Mouse (Mus musculus): ENCODE measurements at regions not wholly inside any gene's neighbourhood (a gene's known extent, or its start where the extent isn't known, plus 50 kb on each side); places are given as distances from the start of the nearest gene placed in this dataset.

DNA sequence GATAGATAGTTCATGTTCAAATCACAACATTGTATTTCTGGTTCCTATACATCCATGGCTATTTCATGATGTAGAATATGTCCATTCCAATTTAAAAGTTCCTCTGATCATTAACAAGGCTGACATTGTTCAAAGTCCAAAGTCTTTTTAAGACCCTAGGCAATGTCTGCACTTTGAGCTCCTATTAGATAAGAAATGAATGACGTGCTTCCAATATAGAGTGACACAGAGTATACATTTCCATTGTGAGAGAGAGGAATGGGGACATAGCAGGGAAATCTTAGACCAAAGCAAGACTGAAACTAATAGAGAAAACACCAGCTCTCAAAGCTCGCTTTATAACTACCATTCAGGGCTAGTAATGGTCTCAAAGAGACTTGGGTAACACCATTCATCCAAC lies 153.5 kb downstream of the Mex3b start:
- intact Hi-C loops (cut with DNase I) = no loop called here
- DNase-seq (ENCODE audit: low spot score) = no peak

DNA sequence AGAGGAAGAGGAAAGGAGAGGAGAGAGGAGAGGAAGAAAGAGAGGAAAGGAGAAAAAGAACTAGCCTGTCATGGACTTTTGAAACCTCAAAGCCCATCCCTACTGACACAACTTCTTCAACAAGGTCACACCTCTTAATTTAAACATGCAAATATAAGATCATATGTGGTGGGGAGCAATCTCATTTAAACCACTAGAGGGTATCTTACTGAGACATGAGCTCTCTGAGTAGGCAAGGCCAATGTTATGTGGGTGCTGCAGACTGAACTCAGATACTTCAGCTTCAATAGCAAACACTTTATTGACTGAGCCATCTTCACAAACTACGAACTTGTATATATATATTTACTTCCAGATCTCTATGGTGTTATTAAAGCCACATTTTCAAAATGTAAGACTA lies 156.9 kb downstream of the Mex3b start:
- intact Hi-C loops (cut with DNase I) = no loop called here

DNA sequence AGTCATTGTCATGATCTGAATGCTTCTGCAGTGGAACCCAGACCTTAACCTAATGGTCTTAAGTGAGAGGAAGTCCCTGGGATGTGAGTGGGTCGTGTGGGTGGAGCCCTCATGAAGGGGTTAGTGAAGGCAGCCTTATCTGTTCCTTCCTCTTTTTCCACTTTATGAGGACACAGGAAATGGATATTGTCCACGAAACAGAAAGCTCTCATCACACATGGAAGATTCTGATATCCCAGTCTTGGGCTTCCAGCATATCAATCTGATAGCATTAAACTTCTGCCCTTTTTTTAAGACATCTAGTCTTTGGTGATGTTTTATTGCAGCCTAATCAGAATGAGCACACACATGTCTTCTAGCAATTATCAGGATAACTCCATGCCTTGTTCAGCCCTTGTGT lies 164.0 kb downstream of the Mex3b start:
- DNase-seq (ENCODE audit: low spot score) = no peak
- intact Hi-C loops (cut with DNase I) = no loop called here

More for the DNA sequence above, 156.9 kb downstream of the Mex3b start:
- DNase-seq (ENCODE audit: low spot score) = no peak

DNA sequence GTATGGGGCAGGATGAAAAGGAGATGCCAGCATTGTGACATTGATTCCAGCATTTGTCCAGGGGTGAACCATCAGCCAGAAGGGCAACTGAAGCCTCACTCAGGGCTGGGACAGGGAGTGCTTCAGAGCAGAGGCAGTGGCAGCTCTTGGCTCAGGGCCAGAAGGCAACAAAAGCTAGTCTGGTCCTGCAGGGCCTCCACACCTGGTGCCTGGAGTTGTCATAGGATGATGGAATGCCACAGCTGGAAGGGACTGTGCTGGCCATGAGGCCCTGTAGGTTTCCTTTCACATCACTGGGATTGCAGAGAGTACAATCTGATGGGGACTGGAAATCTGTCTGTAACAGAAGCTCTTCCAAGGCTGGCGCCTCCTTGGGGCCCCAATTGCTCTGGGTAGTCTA lies 164.9 kb downstream of the Mex3b start:
- no peak for DNase-seq (ENCODE audit: low spot score)
- intact Hi-C loops (cut with DNase I) = no loop called here

DNA sequence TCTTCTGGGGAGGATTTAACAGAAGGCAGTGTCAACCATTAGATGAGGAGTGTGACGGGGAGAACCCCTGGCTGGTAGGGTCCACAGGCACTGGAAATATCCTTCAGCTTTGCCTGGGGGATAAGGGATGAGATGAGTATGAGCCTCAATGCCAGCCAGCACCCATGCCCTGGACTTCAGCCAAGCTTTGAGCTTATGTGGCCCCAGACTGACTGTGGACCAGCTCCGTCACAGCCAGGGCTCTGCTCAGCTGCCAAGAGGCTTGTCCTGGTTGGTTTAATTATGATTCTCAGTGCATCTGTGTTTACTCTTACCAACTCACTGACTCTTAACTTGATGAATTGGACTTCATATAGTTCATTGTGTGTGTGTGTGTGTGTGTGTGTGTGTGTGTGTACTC lies 165.8 kb downstream of the Mex3b start:
- no peak for DNase-seq (ENCODE audit: low spot score)
- intact Hi-C loops (cut with DNase I) = no loop called here

DNA sequence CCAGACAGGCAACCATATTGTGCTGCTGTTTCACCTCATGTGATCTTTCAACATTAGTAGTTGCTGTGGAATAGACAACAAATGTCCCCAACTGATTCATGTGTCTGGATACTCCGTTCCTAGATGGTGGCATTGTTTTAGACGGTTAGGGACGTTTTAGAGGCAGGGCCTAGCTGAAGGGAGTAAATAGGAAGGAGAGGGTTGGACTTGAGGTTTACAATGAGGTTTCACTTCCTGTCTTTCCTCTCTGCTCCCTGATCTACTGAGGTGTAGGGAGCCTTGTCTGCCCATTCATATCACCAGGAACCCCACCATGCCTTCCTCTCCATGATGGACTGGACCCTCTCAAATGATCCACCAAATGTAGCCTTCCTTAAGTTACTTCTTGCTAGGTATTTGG lies 168.1 kb downstream of the Mex3b start:
- DNase-seq (ENCODE audit: low spot score) = no peak
- intact Hi-C loops (cut with DNase I) = no loop called here

DNA sequence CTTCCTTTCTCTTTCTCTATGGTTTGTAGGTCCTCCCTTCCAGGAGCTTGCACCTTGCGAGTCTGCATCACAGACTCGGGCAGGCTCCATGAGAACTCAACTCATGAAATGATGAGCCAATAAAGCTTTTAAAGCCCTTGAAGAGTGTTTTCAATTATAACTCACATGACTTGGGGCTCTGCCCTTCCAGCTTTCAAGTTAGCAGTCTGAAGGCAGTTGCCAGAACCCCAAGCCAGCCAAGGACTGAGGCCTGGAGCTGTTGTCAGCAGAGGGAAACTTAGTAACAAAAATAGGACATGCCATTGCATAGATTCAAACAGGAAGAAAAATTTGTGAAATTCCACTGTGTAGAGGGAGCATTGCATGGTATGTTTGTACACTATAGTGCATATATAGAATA lies 169.3 kb downstream of the Mex3b start:
- intact Hi-C loops (cut with DNase I) = no loop called here

DNA sequence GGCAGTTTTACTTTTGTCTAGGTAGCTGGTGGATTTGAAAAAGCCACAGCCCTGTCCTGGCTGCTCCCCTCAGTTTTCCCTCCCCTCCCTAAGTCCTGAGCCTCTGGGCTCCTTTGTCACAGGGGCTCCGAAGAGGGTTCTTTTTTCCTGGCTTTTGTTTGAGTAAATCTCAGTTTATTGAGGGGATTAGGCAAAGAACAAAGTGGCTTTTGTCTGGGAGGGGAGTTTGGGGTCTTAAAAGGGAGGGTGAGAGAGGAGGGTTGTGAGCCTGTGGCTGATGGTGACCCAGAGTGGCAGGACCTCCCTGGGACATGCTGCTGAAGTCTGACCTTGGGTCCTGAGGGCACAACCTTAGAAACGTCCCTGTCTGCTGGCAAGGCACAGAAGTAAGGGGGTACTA lies 170.0 kb downstream of the Mex3b start:
- intact Hi-C loops (cut with DNase I) = no loop called here
- no peak for DNase-seq (ENCODE audit: low spot score)

More for the DNA sequence above, 169.3 kb downstream of the Mex3b start:
- DNase-seq (ENCODE audit: low spot score) = peak; percentile 44

DNA sequence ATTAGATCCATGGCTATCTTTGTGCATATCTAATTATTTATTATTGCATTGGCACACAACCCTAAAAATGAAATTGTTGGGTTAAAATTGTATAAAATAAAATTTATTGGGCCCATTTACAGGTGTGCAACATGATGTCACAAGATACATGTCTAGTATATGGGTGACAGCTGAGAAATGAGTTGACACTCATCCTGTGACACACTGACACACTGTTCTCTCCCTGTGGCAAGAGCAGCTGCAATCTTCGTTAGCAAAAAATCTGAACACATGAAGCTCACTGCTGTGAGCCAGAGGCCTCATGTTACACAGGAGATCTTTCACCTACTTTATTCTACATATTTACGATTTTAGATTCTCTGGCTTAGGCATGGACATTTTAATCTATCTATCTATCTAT lies 170.6 kb downstream of the Mex3b start:
- DNase-seq (ENCODE audit: low spot score) = no peak
- intact Hi-C loops (cut with DNase I) = no loop called here

DNA sequence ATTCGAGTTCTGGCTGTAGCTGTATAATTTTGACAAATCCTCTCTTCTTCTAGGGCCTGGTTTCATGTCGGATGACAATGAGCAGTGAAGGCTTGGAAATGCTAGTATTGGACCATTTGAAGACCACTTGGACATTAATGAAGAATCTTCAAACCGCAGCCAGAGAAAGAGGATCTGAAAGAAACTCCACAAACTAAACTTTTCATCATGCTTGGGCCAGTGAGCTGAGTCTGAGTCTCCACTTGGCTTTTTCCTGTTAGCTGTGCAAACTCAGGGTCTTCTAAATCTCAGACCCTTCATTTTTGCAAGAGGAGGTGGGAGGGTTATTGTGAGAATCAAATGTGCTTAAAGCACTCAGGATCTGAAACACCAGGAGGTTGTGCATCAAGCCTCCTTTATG lies 176.6 kb downstream of the Mex3b start:
- intact Hi-C loops (cut with DNase I) = no loop called here
- DNase-seq (ENCODE audit: low spot score) = no peak

DNA sequence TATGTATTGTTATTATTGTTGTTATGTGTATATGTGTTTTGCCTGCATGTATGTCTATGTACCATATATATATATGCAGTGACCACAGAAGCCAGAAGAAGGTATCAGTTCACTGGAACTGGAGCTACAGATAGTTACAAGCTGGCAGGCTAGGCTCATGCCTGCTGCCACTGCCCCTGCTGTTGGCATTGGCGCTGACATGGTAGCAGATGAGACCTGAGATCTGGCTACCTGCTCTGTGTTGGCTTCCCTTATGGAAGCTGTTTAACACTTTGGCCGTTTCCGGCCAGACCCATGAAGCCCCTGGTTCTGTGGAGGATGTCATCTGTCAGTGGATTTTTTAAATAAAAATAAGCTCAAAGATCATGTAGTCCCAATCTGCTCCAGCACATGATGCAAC lies 178.1 kb downstream of the Mex3b start:
- no peak for DNase-seq (ENCODE audit: low spot score)
- intact Hi-C loops (cut with DNase I) = no loop called here

DNA sequence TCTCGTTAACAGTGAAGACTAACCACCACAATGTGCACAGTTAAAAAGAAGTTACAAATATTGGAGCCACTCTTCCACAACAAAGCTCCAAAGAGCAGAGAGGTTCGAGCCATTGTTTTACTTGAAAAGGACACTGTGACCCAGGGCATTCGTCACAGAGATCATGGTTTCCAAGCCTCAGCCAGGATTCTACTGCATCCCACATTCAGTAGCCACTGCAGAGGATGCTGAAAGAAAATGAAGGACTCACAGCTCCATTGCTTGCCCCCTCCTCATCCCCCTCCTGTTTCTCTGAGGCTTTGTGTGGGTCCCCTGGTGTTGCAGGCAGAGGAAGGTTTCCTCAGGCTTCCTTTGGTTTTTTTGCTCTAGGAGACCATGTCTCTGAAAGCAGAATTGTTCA lies 182.9 kb downstream of the Mex3b start:
- intact Hi-C loops (cut with DNase I) = no loop called here
- no peak for DNase-seq (ENCODE audit: low spot score)

DNA sequence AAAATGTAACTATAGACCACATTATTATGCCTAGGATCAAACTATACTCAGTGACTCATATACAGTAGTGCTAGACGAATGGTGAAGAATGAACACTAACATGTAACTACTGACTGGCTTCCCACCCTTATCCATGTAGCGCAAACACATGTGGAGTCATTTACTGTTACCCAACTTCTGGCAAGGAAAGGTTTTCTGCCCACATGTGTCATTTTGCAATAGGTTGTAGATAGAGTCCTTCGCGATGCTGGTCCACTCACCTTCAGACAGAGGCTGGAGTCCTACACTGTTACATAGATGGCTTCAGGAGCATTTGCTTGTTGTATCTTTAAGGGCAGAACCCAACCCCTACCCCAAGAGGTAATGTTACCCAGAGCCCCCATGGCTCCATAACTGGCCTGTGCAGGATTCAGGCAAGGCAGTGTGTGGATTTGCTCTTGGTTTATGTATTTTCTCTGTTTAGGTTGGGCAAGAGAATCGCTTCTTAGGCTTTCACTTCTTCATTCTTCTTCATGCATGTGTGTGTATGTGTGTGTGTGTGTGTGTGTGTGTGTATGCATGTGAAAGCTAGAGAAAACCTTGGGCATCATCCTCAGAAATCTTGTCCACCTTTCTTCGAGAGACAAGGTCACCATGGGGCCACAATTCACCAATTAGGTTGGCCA lies 183.8 kb downstream of the Mex3b start:
- no peak for DNase-seq (ENCODE audit: low spot score)
- intact Hi-C loops (cut with DNase I) = no loop called here

DNA sequence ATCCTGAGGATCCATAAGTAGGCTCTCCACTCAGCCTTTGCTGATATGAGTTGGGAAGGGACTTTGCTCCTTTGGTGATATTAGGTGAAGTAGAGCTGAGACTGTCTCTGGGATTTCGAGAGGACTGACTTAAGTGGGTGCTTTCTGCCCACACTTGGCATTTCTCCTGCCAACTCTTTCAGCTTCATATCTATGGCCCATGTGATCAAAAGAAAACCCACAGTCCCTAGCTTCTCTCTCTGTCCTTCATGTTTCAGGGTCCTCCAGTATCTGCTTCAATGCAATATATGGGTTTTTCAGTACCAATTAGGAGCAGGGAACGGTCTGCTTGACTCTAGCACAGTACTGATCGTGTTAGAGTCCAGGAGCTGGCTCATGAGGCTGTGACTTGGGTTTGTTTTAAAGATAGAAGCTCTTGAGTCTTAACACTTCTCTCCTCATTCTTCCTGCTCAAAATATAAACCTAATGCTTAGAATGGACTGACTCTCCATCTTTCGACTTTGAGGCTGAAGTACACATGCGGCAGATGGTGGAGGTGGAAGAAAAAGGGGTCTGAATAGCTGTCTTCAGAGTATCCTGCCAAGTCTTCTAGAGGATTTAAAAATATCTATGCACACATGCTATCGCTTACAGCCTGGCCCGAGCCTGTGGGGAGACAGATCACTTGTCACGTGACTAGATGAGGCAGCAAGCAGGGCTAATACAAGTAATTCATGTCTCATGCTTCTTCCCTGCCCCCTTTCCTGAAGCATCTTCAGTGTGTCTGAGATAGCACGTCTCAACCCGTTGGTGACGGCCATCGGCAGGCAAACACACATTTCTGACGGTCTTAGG lies 189.2 kb downstream of the Mex3b start:
- intact Hi-C loops (cut with DNase I) = no loop called here
- DNase-seq (ENCODE audit: low spot score) = no peak

DNA sequence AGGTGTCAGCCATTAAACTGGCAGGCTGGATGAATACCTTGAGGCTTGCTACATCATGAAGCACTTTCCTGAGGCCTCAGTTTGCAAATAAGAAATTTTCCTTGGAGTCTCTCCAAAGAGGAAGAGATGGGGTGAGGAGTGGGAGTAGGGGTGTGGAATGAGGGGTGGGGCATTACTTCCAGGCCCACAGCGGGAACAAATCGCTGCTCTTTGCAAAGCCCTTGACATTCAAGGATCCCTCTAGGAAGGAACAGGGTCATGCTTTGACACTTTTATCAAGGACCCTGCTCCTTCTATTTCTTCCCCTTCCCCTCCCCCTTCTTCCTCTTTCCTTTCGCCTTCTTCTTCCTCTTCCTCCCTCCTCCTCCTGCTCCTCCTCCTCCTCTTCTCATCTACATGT lies 193.2 kb downstream of the Mex3b start:
- intact Hi-C loops (cut with DNase I) = no loop called here
- no peak for DNase-seq (ENCODE audit: low spot score)

DNA sequence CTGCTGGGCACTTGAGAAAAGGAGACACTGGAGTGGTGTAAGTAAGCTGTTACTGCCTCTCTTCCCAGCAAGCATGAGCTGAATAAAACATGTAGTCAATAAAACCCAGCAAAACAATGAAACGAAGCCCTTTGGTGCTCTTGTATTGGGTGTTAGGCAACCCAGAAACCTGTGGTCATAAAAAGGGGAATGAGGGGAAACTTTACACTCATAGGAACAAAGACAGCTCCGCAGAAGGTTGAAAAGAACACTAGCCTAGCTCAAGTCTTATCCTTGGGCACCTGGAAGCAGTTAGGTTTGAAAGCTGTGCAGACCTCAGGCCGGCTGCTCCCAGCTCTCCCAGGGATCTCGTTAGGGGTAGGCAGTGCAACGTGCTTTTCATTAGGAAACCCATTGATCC lies 193.6 kb downstream of the Mex3b start:
- intact Hi-C loops (cut with DNase I) = no loop called here
- no peak for DNase-seq (ENCODE audit: low spot score)

DNA sequence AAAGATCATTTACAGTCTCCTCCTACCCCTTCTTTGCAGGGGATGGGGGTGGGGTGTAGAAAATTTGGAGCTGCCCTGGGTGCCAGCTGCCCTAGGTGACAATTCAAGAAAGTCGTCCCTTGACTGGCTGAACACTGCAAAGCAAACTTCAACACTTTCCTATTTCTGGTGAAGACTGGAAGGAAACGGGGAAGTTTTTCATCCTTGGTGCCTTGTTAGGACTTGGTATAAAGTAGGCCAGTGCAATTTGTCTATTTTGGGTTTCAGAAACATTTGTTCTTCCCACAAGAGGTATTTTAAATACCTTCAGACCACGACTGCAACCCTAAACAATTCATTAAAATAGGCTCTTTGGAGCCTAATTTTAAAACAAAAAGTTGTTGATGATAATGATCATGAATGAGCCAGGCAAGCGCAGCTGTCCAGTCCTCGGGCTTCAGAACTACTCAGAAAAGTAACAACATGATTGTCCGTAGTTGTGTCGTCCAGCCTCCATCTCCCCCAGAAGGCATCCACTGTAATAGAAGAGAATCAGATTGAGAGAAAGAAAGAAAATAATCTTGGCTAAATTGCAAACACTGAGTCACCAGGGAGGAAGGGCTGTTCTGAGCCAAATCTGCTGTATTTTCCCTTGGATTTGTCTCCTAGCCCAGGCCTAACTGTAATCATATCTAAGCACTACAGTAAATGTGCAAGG lies 194.2 kb downstream of the Mex3b start:
- intact Hi-C loops (cut with DNase I) = no loop called here
- DNase-seq (ENCODE audit: low spot score) = no peak

DNA sequence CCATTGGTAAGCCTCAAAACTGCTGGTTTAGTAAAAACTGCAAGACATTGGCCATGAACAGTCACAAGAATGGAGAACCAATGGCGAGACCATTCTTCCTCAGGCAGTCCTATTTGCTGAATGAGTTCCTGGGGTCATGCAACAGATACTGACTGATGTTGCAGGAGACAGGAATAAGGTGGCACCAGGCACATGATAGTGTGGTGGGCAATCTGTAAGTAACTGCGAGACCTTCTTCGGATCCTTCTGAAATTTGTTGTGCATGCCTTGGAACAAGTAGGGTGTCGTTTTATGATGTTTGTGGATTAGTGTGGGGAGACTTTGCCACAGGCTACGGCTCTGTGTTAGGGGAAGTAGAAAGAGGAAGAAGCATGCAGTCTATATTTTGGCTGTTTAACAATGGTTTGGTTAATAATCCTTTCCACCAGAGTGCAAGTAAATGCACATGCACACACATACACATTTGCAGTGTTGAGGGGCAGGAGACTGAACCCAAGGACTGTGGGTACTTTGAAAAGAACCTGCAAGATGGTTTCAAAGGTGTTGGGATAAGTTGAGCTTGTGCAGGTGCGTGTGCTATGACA lies 194.9 kb downstream of the Mex3b start:
- DNase-seq (ENCODE audit: low spot score) = no peak

DNA sequence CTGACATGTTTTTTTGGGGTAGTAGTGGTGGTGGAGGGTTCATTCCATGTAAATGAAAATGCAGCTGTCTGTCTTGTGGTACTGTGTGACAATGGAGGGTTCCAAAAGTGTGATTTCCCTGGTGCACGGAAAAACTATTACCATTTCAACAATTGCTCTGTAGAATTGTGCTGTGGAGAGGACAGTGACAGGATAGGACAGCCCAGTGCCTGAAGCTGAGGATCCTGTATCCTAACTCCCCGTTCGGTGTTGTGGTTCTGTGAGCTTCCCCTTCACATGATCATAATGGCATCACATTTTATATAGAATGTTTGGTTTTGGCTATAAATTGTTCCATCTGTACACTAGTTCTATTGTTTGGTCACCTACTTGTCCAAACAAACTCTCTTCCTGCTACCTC lies 196.4 kb downstream of the Mex3b start:
- intact Hi-C loops (cut with DNase I) = no loop called here
- DNase-seq (ENCODE audit: low spot score) = no peak

More for the DNA sequence above, 194.9 kb downstream of the Mex3b start:
- intact Hi-C loops (cut with DNase I) = no loop called here

DNA sequence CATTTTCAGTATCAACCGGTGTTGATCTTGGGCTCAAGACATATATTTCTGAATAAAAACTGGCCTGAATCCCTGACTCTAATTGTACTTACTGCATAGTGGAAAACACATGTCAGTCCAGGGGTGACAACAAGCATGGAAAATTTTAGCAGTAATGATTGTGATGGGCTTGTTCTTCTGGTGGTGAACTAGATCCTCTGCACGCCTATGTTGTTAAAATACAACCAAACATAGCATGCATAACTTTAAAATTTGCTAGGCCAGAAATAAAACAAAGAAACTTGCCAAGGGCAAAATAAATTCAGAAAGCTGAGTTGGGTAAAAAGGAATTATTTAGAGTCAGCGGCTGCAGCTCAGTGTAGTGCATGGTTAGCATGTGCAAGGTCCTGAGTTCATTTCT lies 198.2 kb downstream of the Mex3b start:
- intact Hi-C loops (cut with DNase I) = no loop called here
- DNase-seq (ENCODE audit: low spot score) = no peak

All from heart, postnatal 25 days (tissue).